Mouse (Mus musculus) urinary bladder, postnatal 10 days (tissue): ENCODE measurements around the gene Shb.

ENCODE experiments used
- DNase-seq: peaks from one replicate; pipeline ENCODE4 v3.0.0; 2022; ENCODE audit warnings: low spot score

The Shb gene

DNA sequence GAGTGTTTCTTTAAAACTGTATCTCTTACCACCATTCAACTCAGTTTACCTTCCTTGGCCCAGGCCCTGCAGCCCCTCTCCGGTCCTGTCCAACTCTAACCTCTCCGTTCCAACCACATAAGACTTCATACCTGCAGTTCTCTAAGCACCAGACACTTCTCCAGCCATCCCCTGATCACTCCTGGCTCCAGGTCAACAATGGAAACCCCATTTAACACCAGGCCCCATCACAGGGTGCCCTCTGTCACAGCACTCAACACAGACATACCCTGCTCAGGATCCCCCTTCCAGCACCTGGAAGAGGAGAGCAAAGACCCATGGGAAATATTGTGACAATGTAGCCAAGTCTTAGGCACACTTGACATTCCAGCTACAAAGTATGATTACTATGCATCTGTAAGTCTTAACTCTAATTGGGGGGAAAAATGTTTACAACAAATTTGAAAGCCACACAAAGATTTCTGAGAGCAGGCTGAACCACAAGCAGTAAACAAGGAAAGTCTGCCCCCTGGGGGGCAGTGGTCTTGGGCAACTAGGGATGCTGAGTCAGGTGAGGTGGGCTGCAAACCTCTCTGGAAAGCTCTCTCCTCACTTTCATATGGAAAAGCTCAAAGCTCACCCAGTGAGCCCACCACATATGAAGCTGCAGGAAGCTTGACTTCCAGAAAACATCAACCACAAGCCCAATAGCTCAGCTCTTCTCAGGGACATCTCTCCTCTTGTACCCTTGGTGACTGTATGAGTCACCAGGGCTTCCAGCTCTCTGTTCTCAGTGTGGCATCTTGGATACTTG is 4.5 kb downstream of the Shb start:
- no peak for DNase-seq

DNA sequence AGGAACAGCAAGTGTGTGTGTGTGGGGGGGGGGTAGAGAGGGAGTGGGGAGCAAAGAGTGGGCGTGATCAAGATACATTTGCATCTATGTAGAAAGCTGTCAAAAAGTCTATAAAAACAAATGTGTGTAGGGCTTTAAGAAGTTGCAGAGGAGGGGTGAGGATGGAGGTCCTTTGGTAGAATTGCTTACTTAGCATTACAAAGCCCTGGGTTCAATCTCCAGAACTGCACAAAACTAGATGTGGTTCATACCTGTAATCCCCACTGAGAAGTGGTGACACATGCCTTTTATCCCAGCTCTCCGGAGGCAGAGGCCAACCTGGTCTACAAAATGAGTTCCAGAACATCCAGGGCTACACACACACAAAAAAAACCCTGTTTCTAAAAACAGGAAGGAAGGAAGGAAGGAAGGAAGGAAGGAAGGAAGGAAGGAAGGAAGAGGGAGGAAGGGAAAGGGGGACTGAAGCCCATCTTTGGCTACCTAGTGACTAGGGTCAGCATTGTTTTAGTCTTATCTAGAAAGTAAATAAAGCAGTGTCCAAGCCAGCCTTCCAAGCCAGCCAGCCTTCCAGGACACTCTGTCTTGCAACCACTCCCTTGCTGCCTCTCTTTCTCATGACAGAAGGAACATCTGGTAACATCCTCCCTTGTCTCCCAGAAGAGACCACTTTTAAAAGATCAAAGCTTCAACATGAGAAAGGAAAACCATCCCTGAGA is 5.3 kb downstream of the Shb start:
- no peak for DNase-seq

DNA sequence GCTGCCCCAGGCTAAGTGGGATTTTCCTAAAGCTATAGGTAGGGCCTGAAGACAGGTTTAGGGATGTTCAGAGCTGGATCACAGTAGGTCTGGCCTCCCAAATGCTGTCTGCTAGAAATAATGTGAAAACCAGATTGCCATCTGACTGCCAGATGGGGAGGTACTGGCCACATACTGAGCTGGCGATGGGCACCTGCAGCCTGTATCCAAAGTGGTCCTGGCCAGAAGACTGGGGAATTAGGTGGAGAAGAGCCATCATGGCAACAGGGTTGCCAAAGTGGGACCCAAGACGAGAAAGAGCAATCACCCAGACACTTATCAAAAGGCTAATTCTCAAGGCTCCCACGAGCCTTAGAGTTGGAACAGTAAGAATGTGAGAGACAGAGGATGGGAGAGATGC is 6.1 kb downstream of the Shb start:
- DNase-seq: no peak

DNA sequence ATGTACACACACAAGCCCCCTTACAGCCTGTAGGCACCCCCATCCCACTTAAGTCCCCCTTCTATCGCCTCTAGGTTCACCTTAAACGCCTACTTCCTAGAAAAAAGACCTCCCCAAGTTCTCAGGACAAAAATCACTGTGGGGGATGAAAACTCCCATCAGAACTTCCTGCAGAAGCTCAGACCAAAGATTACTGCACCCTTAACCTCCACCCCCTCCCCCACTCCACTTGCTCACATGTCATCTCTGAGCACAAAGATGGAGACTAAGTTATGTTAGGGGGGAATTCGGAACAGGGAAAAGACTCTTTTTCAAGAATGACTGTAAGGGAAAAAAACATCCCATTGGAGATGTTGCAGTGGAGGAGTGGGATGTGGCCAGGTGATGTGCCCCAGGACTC is 6.7 kb downstream of the Shb start:
- DNase-seq: no peak

DNA sequence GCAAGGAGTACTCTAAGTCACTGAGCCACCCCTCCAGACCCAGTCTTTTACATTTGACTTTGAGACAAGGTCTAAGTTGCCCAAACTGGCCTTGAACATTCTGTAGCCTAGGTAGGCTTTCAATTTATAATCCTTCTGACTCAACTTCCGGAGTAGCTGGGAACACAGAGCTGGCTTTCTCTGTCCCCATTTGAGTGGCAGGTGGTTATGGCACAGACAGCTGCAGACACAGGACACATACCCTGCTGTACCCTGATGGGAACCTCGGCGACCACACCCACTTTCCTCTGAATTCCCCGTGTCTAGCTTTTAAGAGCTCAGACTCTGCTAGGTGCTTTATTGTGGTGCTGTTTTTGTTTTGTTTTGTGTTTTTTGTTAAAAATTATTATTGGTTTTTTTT is 7.7 kb downstream of the Shb start:
- DNase-seq: no peak

DNA sequence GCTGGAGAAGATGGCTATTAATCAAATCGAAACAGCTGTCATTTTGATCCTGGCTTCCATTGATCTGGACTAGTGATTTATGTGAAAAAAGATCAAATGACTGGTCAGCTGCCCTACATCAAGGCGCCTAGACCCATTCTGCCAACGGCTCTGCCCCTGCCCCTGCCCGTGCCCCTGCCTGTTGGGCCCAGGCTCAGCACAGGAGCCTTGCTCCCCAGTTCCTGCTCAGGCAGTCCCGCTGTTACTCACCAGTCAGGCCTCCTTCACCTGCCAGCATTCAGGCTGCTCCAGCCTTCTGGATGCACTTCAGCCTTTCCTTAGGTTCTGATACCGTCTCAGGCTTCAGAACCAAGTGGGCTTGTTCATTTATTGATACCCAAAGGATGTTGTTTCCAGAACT is 8.9 kb downstream of the Shb start:
- DNase-seq: no peak

DNA sequence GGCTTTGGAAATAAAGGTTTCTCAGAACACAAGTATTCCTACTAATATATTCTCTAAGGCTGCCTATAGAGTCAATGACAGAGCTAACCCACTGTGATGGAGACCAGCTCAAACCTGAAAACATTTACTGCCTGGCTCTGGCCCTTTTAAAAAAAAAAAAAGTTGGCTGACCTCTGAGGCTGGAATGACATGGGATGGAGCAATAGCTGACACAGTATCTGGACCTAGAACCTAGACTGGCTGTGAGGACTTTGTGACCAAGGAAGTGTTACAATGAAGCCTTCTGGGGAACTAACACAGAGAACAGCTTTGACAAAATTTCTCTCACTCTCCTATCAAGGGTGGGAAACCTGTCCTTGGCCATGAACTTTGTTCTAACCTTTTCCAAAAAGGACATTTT is 9.3 kb downstream of the Shb start:
- no peak for DNase-seq

DNA sequence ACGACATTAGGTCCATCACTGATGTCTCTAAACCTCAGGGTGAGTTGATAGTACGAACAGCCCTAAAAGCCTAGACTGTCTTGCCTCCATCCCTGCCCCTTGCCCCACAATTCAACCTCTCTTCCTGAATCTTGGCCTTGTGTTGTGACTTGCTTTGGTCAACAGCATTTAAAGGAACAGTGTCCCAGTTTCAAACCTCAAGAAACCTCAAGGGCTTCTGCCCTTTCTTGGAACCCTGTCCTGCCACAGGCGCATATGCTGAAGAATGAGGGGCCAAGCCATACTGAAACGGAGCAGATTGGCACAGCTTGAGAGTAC is 9.7 kb downstream of the Shb start:
- no peak for DNase-seq

DNA sequence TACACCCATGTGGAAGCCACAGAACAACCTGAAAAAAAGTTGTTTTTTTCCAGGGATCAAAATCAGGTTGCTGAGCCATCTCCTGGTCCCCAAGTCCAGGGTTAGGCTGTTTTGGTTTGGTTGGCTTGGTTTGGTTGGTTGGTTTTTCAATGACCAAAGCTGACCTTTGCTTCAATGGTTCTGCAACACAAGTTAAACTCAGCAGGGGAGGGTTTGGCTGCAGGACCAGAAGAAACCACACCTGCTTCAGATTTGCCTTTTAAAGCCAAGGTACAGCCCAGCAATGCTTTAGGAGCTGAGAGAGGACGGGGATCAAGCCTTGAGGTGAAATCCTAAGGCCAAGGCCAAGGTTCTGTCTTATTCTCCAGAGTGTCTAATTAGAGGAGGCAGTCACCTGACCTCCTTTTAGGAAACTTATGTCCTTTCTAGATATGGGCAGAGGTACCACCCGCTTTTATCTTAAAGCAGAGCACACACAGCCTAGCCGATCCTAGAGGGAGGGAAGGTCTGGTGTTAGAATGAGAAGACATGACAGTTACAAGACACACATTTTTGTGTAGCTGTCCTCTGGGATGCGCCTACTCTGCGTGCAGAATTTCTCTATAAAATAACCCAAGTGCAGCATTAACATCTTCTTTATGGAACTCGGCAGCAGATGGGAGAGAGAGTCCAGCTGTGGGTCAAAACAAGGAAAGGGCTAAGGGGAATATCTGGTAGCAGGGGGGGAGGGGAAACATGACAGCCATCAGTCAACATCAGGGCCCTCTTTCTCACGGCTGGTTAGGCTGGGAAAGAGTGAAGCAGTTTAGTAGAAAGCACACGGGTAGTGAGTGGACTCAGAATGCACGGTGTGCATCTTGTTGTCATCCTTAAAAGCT is 10.3 kb downstream of the Shb start:
- no peak for DNase-seq

DNA sequence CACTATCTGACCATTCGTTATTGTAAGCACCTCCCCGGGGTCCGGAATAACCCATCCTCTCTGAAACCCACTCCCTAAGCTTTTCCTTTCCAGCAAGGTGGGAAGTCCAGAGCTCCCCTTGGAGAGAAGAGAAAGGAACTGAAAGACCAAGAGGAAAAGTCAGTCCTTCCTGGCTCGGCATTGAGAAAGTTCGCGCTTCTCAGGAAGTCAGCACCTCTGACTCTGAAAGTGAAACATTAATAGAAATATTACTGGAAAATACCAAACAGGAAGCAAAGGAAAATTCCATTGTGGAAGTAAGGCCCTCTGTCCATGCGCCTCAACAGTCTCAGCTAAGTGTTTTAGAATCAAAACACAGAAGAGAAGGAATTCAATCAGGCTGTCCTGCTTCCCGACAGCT is 11.9 kb downstream of the Shb start:
- no peak for DNase-seq

DNA sequence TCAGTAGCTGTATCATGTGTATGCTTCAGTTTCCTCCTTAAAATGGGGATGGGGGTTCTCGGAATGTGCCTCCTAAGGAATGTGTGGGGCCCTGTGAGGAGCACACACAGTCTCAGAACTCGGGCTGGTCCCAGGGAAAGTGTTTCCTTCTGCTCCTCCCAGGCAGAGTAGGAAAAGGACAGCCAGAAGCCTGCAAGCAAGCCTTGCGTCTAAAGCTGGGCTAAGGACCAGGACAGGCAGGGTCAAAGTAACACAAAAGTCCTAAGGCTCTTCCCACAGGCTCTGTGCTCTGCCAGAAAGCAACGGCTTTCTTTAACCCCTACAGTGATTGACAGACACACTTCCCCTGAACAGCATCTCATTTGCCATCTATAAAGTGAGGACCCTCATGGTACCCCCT is 14.9 kb downstream of the Shb start:
- no peak for DNase-seq

DNA sequence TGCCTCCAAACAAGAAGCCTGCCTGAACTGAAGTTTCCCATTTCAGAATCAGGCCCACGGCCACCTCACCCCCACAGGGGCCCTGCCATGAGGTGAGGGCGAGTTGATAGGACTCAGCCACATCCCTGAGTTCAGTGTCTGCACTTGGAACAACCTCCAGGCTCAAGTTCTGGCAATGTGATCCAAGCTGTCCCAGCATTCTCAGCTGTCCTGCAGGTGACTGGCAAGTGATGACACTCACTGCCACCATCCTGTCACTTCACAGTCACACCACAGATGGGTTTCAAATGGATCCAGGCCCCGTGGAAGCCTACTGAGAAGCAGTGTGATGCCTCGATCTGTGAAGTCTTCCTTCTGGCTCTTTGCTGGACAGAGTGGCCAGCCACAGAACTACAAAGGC is 16.4 kb downstream of the Shb start:
- DNase-seq: no peak

DNA sequence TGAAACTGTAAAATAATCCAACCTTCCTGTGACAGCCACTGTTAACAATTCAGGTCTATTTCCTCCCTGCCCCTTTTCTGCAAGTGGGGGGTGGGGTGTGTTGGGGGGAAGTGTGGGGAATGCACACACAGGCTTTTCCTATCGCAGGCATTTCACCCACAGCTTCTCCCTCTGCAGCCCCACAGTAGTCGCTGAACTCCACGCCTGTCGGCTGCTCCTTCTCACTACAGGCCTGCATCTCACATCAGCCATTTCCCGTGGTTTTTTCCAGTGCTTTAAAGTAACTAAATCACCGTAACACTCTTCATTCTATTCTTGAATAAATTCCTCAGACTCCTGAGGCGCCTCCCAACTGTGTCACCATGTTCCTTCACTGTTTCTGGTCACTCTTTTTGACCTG is 17.9 kb downstream of the Shb start:
- DNase-seq: no peak

DNA sequence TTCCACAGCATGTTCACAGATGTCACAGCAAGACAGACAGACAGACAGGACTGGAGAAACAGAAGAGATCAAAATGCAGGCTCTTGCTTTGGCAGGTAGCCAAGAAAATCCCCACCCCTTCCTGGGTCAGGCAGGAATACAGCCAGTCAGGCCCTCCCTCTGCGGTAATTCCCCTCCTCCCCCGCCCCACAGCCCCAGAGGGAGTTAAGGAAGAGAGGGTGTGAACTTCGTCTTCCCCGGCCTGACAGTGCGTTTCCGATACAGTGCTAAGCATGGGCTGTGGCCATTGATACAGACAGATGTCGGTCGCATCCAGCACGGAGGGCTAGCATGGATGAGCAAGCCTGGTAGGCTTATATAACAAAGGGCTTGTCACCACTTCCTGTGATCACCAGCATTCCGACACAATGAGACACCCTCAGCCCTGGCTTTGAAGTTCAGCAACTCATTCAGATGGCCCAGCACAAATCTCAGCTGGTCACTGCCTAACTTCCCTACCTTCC is 18.4 kb downstream of the Shb start:
- no peak for DNase-seq

DNA sequence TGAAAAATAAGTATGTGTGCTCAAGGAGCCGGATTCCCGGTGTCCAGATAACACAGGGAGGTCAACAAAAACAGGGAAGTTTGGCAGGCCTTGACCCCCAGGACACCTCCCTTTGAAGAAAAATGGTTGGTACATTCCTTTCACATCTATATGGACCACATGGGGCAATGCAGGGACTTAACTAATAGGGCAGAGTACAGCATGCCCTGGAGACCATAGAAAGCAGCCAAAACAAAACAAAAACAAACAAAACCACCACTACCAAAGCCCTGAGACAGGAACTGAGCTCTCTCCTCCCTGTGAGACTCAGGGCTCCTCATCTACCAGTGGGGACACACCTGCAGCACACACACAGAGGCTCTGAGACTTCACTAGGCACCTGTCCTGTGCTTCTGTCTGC is 18.9 kb downstream of the Shb start:
- DNase-seq: no peak

DNA sequence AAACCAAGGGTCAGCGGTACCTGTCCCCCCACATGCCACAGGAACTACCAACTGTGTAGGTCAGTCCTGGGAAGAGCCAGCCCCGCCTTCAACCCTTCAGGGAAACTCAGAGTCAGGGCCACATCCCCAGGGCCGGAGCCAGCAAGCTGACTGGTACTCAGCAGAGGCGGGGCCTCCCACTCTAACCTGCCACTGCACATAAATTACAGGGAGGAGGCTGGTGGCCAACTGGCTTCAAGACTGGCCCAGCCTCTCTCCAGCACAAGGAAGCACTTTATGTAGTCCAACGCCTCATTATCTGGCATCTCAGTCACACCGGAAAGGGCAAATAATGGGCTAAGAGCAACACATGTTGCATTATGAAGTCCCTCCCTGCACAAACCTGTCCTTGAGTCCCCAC is 22.1 kb downstream of the Shb start:
- DNase-seq: peak; percentile 40

DNA sequence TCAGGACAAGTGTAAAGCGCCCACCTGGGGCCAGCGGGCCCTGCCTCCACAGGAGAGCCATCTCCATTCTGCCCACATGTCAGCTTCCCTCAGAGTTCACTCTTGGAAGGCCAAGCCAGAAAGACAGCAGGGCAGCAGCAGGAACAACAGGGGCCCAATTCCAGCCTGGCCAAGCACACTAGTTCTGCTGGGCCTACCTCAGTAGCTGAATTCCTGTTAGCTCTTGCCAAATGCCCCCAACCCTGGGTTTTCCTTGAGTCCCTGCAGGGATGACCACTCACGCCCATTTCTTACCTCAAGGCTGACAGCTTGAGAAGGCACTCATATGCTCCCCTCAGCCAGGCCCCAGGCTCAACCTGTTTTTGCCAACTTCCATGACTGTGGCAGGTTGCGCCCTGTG is 22.9 kb downstream of the Shb start:
- no peak for DNase-seq

DNA sequence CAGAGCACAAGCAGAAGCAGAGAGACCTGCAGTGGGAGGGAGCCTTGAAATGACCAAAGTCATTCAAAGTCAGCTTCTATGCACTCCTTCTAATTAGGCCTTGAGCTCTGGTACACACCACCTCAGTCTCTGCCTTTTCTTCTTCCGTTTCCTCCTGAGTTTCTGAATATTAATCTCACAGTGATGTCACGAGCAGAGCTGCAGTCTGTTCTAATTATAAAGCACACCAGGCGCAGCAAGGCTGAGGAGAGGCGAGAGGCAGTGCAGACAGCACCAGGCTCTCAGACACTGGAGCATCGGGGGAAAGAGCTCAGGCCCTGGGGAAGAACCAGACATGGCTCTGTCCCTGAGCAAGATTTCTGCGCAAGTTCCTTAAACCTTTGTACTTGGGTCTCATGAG is 23.8 kb downstream of the Shb start:
- no peak for DNase-seq

DNA sequence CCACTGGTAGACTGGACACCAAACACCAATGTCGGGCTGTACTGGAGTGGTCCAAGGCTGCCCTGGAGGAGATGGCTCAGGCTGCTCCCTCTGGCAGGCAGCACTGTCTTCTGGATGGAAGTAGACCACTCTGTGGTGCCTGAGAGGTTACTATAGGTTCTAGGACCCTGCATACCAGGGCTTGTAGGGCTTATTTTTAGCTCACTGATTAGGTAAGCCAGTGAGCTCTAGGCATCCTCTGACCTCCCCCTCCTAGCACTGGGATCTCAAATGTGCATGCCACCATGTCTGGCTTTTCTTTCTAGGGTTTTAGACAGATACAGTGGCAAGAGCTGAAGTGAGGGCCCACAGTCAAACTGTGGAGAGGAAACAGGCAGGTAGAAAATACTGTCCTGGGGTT is 24.8 kb downstream of the Shb start:
- DNase-seq: no peak

DNA sequence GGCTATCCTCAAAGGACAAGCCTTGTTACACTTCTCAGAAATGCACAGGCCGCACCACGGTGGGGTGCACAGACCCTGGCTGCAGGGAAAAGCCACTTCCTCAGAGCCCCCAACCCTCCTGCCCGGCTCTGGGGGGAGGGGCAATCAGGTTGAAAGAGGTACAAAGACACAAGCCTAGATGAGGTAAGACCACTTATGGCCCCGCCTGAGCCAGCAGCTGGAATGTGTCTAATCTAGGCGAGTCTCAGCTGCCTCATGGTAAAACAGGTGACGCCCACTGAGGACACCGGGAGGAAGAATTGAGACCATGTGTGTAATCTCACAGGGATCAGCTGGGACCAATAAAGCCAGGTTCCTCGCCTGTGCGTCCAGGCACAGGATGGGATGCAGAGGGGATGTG is 25.2 kb downstream of the Shb start:
- no peak for DNase-seq

DNA sequence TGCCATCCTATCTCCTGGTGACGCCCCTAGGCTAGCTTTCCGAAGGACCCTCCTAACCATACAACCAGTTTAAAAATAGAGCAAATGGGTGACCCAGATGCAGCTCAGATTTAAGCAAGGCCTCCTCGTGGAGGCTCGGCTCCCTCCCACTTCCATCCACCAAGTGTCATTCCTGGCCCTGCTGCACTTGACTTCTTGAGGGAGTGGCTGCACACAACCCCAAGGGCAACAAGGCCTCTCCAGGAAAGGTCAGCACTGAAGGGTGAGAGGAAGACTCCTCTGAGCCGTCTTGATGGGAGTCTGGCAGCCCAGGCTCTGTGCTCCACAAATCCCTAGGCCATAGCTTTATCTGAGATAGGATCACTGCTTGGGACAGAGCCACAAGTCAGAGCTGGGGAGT is 25.7 kb downstream of the Shb start:
- no peak for DNase-seq

DNA sequence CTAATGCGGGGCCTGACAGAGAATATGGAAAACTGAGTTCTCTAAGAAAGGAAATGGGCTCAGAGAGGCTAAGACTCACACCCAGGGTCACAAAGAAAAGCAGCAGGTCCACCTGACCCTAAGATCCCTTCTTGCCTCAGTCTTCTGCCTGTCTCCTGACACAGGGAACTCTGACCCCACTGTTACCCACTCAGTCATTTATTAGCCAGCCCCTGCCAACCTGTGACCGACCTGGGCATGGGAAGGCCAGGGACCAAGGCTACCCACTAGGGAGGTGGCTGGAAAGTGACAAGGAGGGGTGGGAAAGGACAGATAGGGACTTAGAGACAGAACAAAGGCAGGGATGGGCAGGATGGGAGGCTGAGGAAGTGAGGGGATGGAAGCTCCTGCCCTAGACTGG is 26.6 kb downstream of the Shb start:
- DNase-seq: no peak

DNA sequence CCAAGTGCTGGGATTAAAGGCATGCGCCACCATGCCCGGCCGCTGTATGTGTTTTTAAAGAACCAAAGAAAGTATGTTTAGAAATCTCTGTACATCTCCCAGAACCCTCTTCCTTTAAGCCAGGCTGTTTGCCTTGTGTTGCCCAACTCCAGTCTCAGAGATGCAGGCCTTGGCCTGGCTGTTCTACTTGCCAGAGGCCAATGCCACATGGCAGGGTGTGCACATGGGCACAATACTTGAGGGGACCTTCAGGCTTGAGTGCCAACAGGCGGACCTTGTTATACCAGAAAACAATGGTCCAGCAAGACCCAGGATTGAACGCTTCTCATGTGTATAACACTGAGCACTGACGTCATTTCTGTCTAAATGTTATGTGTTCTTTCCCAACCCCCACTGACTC is 27.1 kb downstream of the Shb start:
- DNase-seq: no peak
